Mouse (Mus musculus) limb, embryonic 12.5 days (tissue): ENCODE measurements around the gene Gm17584. TPM values are rescaled to one million over a fixed set of nuclear protein-coding genes. Genes with fewer than 3 reads are reported as not detected.
"Not testable (repeated sequence)": the region's sequence is repeated elsewhere in the genome, so short reads cannot be mapped to it uniquely, and the experiment has no call there.

Experiments
- ATAC-seq: fragments of 200-750 bp; cut with Nextera tagmentation; 2 replicates; pipeline ENCODE4 v1.8.0; 2017; ENCODE audit warnings: low read depth, moderate TSS enrichment; ENCODE audit not compliant: insufficient number of reproducible peaks, insufficient read depth, low FRiP score, low TSS enrichment
- H3K27ac ChIP-seq: fragments of 300-500 bp; sonication (generic); 2 replicates; pipeline ENCODE4 v1.5.1; 2016; ENCODE audit warnings: mild to moderate bottlenecking, moderate library complexity
- H3K27me3 ChIP-seq: fragments of 300-500 bp; sonication (generic); 2 replicates; pipeline ENCODE4 v1.6.1; 2016; ENCODE audit warnings: mild to moderate bottlenecking, moderate library complexity
- H3K36me3 ChIP-seq: fragments of 300-500 bp; sonication (generic); 2 replicates; pipeline ENCODE4 v1.6.1; 2016; ENCODE audit warnings: mild to moderate bottlenecking, moderate library complexity
- H3K4me1 ChIP-seq: fragments of 300-500 bp; sonication (generic); replicated peaks from 2 replicates; pipeline ENCODE4 v1.6.1; 2016
- H3K4me2 ChIP-seq: fragments of 300-500 bp; sonication (generic); 2 replicates; pipeline ENCODE4 v1.6.1; 2016; ENCODE audit warnings: mild to moderate bottlenecking, moderate library complexity
- H3K4me3 ChIP-seq: fragments of 300-500 bp; sonication (generic); replicated peaks from 2 replicates; pipeline ENCODE4 v1.5.1; 2016; ENCODE audit warnings: mild to moderate bottlenecking
- H3K9ac ChIP-seq: fragments of 300-500 bp; sonication (generic); replicated peaks from 2 replicates; pipeline ENCODE4 v1.6.1; 2016; ENCODE audit warnings: mild to moderate bottlenecking, moderate library complexity
- H3K9me3 ChIP-seq: fragments of 300-500 bp; sonication (generic); 2 replicates; pipeline ENCODE4 v1.6.1; 2016; ENCODE audit warnings: mild to moderate bottlenecking, moderate library complexity
- WGBS: fragments of 180-500 bp; shearing (Covaris S2); methylation state at CpG from one replicate; pipeline ENCODE4 v1.1.7; 2016; 5-methylcytosine and 5-hydroxymethylcytosine counted together
- polyA plus RNA-seq: library from polyadenylated mRNA; unstranded; fragments of >200 nt; fragmentation: Nextera tagmentation; extraction: Ambion mirVana; gene quantifications from 2 replicates; pipeline ENCODE4 v1.2.1, GENCODE M21; 2016

Gm17584 gene
- not detected in 2 replicates for polyA plus RNA-seq

GRCm38 (mm10) chrX:124500263-124500662 lies at the start of gene Gm17584:
Gene Gm17584 (plus strand): TSS chrX:124500563.
- ATAC-seq, H3K9me3 ChIP-seq, H3K4me3 ChIP-seq, H3K4me1 ChIP-seq, H3K9ac ChIP-seq, H3K36me3 ChIP-seq, H3K27ac ChIP-seq, H3K27me3 ChIP-seq, H3K4me2 ChIP-seq: not testable (repeated sequence)
- WGBS, result no CpG with 5 or more reads among the region's 4 CpGs

Other genes starting within 250 kb of the Gm17584 start
- not detected in 2 replicates for gene Gm17469, start 129.3 kb downstream of the Gm17584 start, polyA plus RNA-seq